Mouse (Mus musculus) CH12.LX (cell line): ENCODE measurements around the gene Wipf1.

Source experiments
- CTCF ChIP-seq, 2 experiments: IDR thresholded peaks in 1 of 2; conservative IDR thresholded peaks in 1 of 2; 2 replicates each; pipeline ENCODE4 v1.5.1; 2011 to 2012; ENCODE audit warnings: low read depth in 2 of 2, low read length in 2 of 2, improper control_type of control experiment in 1 of 2, inconsistent platforms in 1 of 2, mild to moderate bottlenecking in 1 of 2, moderate library complexity in 1 of 2
- ELF1 ChIP-seq: IDR thresholded peaks from 2 replicates; pipeline ENCODE4 v1.6.1; 2014; ENCODE audit warnings: low read depth, mild to moderate bottlenecking, inconsistent platforms, low read length, improper control_type of control experiment
- EP300 ChIP-seq: IDR thresholded peaks from 2 replicates; pipeline ENCODE4 v1.6.1; 2011; ENCODE audit warnings: low read length, improper control_type of control experiment
- HCFC1 ChIP-seq: IDR thresholded peaks from 2 replicates; pipeline ENCODE4 v1.6.1; 2012; ENCODE audit warnings: low read depth, mild to moderate bottlenecking, inconsistent platforms, low read length, improper control_type of control experiment
- MYC ChIP-seq: IDR thresholded peaks from 2 replicates; pipeline ENCODE4 v1.6.1; 2011; ENCODE audit warnings: low read depth, mild to moderate bottlenecking, improper control_type of control experiment, low read length
- POLR2A ChIP-seq: IDR thresholded peaks from 2 replicates; pipeline ENCODE4 v1.6.1; 2011; ENCODE audit warnings: low read depth, mild to moderate bottlenecking, improper control_type of control experiment, low read length
- POLR2AphosphoS2 ChIP-seq: IDR thresholded peaks from 2 replicates; pipeline ENCODE4 v1.6.1; 2011; ENCODE audit warnings: low read depth, low read length, improper control_type of control experiment
- TCF12 ChIP-seq: IDR thresholded peaks from 2 replicates; pipeline ENCODE4 v1.6.1; 2014; ENCODE audit warnings: low read depth, mild to moderate bottlenecking, inconsistent platforms, low read length, improper control_type of control experiment
- ZNF384 ChIP-seq: IDR thresholded peaks from 2 replicates; pipeline ENCODE4 v1.6.1; 2012; ENCODE audit warnings: low read depth, low read length, improper control_type of control experiment, inconsistent platforms

DNA sequence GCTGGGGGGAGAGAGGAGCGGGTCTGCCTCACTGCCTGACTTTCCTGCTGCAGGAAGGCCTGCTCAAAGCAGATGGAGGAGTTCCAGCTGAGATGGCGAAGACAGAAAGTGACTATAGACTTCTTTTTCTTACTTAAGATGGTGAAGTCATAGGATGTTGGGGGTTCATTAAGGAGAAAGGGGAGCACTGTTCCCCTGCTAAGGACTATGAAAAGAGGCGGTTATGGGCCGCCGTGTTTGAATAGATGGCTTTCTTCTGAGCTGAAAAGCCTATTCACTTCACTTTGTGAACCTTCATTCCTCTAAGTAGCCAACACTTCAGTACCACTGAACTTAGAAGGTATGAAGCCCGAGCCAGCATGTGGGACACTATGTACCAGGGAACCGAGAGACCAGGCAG is 109.8 kb downstream of the Wipf1 start:
- TF ChIP-seq CTCF (conservative IDR thresholded peaks at IDR 0.05 in 1 of 2, IDR thresholded peaks at IDR 0.05 in 1 of 2; ENCODE audit: low read depth in 2 of 2, low read length in 2 of 2): no peak
- no peak for TF ChIP-seq POLR2AphosphoS2
- TF ChIP-seq EP300: no peak
- TF ChIP-seq ZNF384: no peak
- no peak for TF ChIP-seq ELF1
- no peak for TF ChIP-seq MYC
- no peak for TF ChIP-seq TCF12
- TF ChIP-seq HCFC1: no peak
- no peak for TF ChIP-seq POLR2A
